Comparison of ENCODE assay signal across 9 mouse cellular contexts in genomic region chr16:30550748-30551192, GRCm38 (mm10). TPM values are rescaled to one million over a fixed set of nuclear protein-coding genes. Genes with fewer than 3 reads are reported as not detected.
DNase-seq lines count a peak whose midpoint lies in the region; ATAC-seq and TF ChIP-seq lines count a peak whose summit lies in the region.
"Had no signal": no experiment of that assay in that cellular context is flagged by ENCODE, and none has a peak within 500 bp of the region (broad histone marks: within the 10 kb centered on the region; RNA-seq: fewer than 3 reads in every experiment).

Gene Tmem44, minus strand, starts transcription at chr16:30550842.

- peak within 1 kb of the TSS; percentile 47 for H3K4me3 ChIP-seq in cerebellum, adult 2 months (replicated peaks; ENCODE audit: insufficient read depth, low read depth, low read length)
- peak within 1 kb of the TSS; percentile 61 for H3K4me3 ChIP-seq in thymus, adult 2 months (ENCODE audit: control insufficient read depth, insufficient read depth, low read length)
- peak within 1 kb of the TSS; percentile 80 for H3K4me3 ChIP-seq in intestine, embryonic 16.5 days (ENCODE audit: low read length)
- peak within 1 kb of the TSS; percentile 86 for H3K4me3 ChIP-seq in midbrain, embryonic 10.5 days

- H3K27me3 ChIP-seq in cerebellum, adult 2 months (ENCODE audit: control insufficient read depth, insufficient read depth, low read length) = no peaks in the 10 kb centered on the region
- no peaks in the 10 kb centered on the region for H3K27me3 ChIP-seq in thymus, adult 2 months (ENCODE audit: control insufficient read depth, insufficient read depth, low read length)
- no peaks in the 10 kb centered on the region for H3K27me3 ChIP-seq in intestine, embryonic 16.5 days (replicated peaks; ENCODE audit: control insufficient read depth, insufficient read depth, low read length)
- H3K27me3 ChIP-seq in midbrain, embryonic 10.5 days (ENCODE audit: low read depth, poor library complexity, severe bottlenecking) = peaks cover 9% of the 10 kb centered on the region

- H3K9me3 ChIP-seq in intestine, embryonic 16.5 days (ENCODE audit: control insufficient read depth, low read length) = peaks cover 6% of the 10 kb centered on the region
- H3K9me3 ChIP-seq in midbrain, embryonic 10.5 days (replicated peaks) = peaks cover 14% of the 10 kb centered on the region; the same call in 1 of the 2 replicates

- H3K4me2 ChIP-seq in intestine, embryonic 16.5 days (ENCODE audit: low read depth, low read length) = peak within 1 kb of the TSS; percentile 95

- no peaks in the 10 kb centered on the region for H3K36me3 ChIP-seq in thymus, adult 2 months (ENCODE audit: control insufficient read depth, insufficient read depth, low read length)
- no peaks in the 10 kb centered on the region for H3K36me3 ChIP-seq in intestine, embryonic 16.5 days (ENCODE audit: control insufficient read depth, insufficient read depth, low read length)
- peaks cover 27% of the 10 kb centered on the region for H3K36me3 ChIP-seq in midbrain, embryonic 10.5 days

- no peak within 1 kb of the TSS for H3K27ac ChIP-seq in cerebellum, adult 2 months (ENCODE audit: insufficient read depth, low read length)
- H3K27ac ChIP-seq in thymus, adult 2 months (ENCODE audit: control insufficient read depth, insufficient read depth, low read length) = no peak within 1 kb of the TSS
- H3K27ac ChIP-seq in intestine, embryonic 16.5 days (ENCODE audit: low read length) = no peak within 1 kb of the TSS
- H3K27ac ChIP-seq in midbrain, embryonic 10.5 days (replicated peaks) = peak within 1 kb of the TSS; percentile 97
- H3K27ac ChIP-seq: macrophage had no signal

- ATAC-seq in cerebellum, adult (ENCODE audit: insufficient number of reproducible peaks, low FRiP score, low TSS enrichment) = no peak
- ATAC-seq in intestine, embryonic 16.5 days = peak; percentile 45; the same call in 1 of the 2 replicates

- WGBS in cerebellum, adult 2 months = 13% methylated on average over 14 of the region's 14 CpGs
- 12% methylated on average over 14 of the region's 14 CpGs for WGBS in thymus, adult 2 months
- 3% methylated on average over 14 of the region's 14 CpGs for WGBS in intestine, embryonic 16.5 days
- WGBS in midbrain, embryonic 10.5 days = 8% methylated on average over 14 of the region's 14 CpGs

- H3K9ac ChIP-seq in intestine, embryonic 16.5 days (ENCODE audit: low read depth, low read length) = peak within 1 kb of the TSS; percentile 92

- DNase-seq in cerebellum, adult 2 months = no peak
- no peak for DNase-seq in thymus, adult 2 months
- DNase-seq in thymus, postnatal 10 days (ENCODE audit: low spot score in 2 of 2) = no peak
- no peak for DNase-seq in midbrain, embryonic 10.5 days (ENCODE audit: low spot score)
- no peak for DNase-seq in Muller cell, postnatal 12 days (ENCODE audit: inconsistent ontology term)
- no peak for DNase-seq in adrenal gland, postnatal 10 days

- TF ChIP-seq POLR2A in cerebellum, adult 2 months (IDR thresholded peaks at IDR 0.05; ENCODE audit: borderline replicate concordance, insufficient read depth, low read length) = no peak
- no peak for TF ChIP-seq POLR2A in thymus, adult 2 months (IDR thresholded peaks at IDR 0.05; ENCODE audit: control insufficient read depth, extremely low read depth, insufficient read depth, low read length, poor library complexity)

- no peaks in the 10 kb centered on the region; the same call in 1 of the 2 replicates for H3K4me1 ChIP-seq in cerebellum, adult 2 months (ENCODE audit: control insufficient read depth, insufficient read depth, low read length)
- H3K4me1 ChIP-seq in thymus, adult 2 months (replicated peaks; ENCODE audit: control insufficient read depth, insufficient read depth, low read length) = peaks cover 4% of the 10 kb centered on the region
- peaks cover 3% of the 10 kb centered on the region; the same call in 1 of the 2 replicates for H3K4me1 ChIP-seq in intestine, embryonic 16.5 days (ENCODE audit: control insufficient read depth, insufficient read depth, low read length)
- peaks cover 25% of the 10 kb centered on the region for H3K4me1 ChIP-seq in midbrain, embryonic 10.5 days

- TF ChIP-seq CTCF in cerebellum, adult 2 months (IDR thresholded peaks at IDR 0.05; ENCODE audit: borderline replicate concordance, insufficient read depth, low read depth, low read length) = no peak
- no peak for TF ChIP-seq CTCF in thymus, adult 2 months (IDR thresholded peaks at IDR 0.05; ENCODE audit: borderline replicate concordance, control insufficient read depth, extremely low read depth, insufficient read depth, low read length, poor library complexity)

RNA-seq across cellular contexts. Expression of gene Tmem44, which starts in this region (rescaled TPM):
- polyA plus RNA-seq in cerebellum, adult 2 months (2012; rRNA removed) = 17.4 and 20.8 TPM in 2 replicates
- polyA plus RNA-seq in thymus, adult 2 months (2012; rRNA removed) = 1.4 and 3.1 TPM in 2 replicates
- 7.2 and 8.4 TPM in 2 replicates for polyA plus RNA-seq in intestine, embryonic 16.5 days (2015; fragmentation: Nextera tagmentation; extraction: Ambion mirVana)
- 21.6 and 33.2 TPM in 2 replicates for polyA plus RNA-seq in midbrain, embryonic 10.5 days (2016; fragmentation: Nextera tagmentation; extraction: Ambion mirVana)
- total RNA-seq in adrenal gland, postnatal 10 days (2021) = 1 to 10 TPM; 6.4 to 9.7 TPM
- polyA plus RNA-seq: macrophage had no signal
